Mouse (Mus musculus): Measurements from ENCODE around the gene Hipk2. TPM values are rescaled to one million over a fixed set of nuclear protein-coding genes. Genes with fewer than 3 reads are reported as not detected.

The Hipk2 gene
- polyA plus RNA-seq, 1 experiment from 2014 or later, result 13.9 TPM

- peaks cover 59% of the 10 kb centered on the region for H3K36me3 ChIP-seq
These were observed 143.3 kb downstream of the Hipk2 start for GRCm38 (mm10) chr6:38732681-38733080.

GRCm38 (mm10) chr6:38730169-38731146 is 145.5 kb downstream of the Hipk2 start:
- Histone ChIP-seq H3K36me3 (peaks cover 45% of the 10 kb centered on the region), H3K9ac (no peak overlapping the region), H3K4me2 (no peak overlapping the region), H3K27me3 (no peaks in the 10 kb centered on the region), H3K27ac (no peak overlapping the region), H3K4me3 (no peak overlapping the region), H3K9me3 (no peaks in the 10 kb centered on the region), H3K4me1 (no peaks in the 10 kb centered on the region)
- ATAC-seq (ENCODE audit: insufficient number of reproducible peaks, low FRiP score, low TSS enrichment, low read depth), result no peak
- WGBS, result 89% methylated on average over 15 of the region's 15 CpGs

More at GRCm38 (mm10) chr6:38732681-38733080, 143.3 kb downstream of the Hipk2 start:
- 80% methylated on average over 3 of the region's 3 CpGs for WGBS
- Histone ChIP-seq H3K27me3 (no peaks in the 10 kb centered on the region), H3K4me3 (no peak overlapping the region), H3K4me2 (no peak overlapping the region), H3K9ac (no peak overlapping the region), H3K27ac (no peak overlapping the region), H3K9me3 (no peaks in the 10 kb centered on the region), H3K4me1 (no peaks in the 10 kb centered on the region)
- ATAC-seq (ENCODE audit: insufficient number of reproducible peaks, low FRiP score, low TSS enrichment, low read depth), result no peak

GRCm38 (mm10) chr6:38725515-38725914 is 150.4 kb downstream of the Hipk2 start:
- no peak overlapping the region for H3K27ac ChIP-seq
- no peaks in the 10 kb centered on the region for H3K27me3 ChIP-seq
- WGBS, result 92% methylated on average over 3 of the region's 3 CpGs
- H3K4me1 ChIP-seq, result no peaks in the 10 kb centered on the region
- peaks cover 30% of the 10 kb centered on the region for H3K36me3 ChIP-seq
- ATAC-seq (ENCODE audit: insufficient number of reproducible peaks, low FRiP score, low TSS enrichment, low read depth), result no peak
- H3K9me3 ChIP-seq, result no peaks in the 10 kb centered on the region
- no peak overlapping the region for H3K9ac ChIP-seq
- H3K4me3 ChIP-seq, result no peak overlapping the region
- H3K4me2 ChIP-seq, result no peak overlapping the region

GRCm38 (mm10) chr6:38721361-38721760 is 154.6 kb downstream of the Hipk2 start:
- 46% methylated on average over 1 of the region's 1 CpGs for WGBS

GRCm38 (mm10) chr6:38719229-38719628 is 156.7 kb downstream of the Hipk2 start:
- no peak for ATAC-seq (ENCODE audit: insufficient number of reproducible peaks, low FRiP score, low TSS enrichment, low read depth)
- no peaks in the 10 kb centered on the region for H3K4me1 ChIP-seq
- no peak overlapping the region for H3K4me2 ChIP-seq
- H3K27me3 ChIP-seq, result no peaks in the 10 kb centered on the region
- WGBS, result 69% methylated on average over 6 of the region's 6 CpGs
- no peak overlapping the region for H3K4me3 ChIP-seq
- no peak overlapping the region for H3K27ac ChIP-seq
- H3K9me3 ChIP-seq, result no peaks in the 10 kb centered on the region
- no peak overlapping the region for H3K9ac ChIP-seq
- peaks cover 71% of the 10 kb centered on the region for H3K36me3 ChIP-seq

More at GRCm38 (mm10) chr6:38721361-38721760, 154.6 kb downstream of the Hipk2 start:
- no peak for ATAC-seq (ENCODE audit: insufficient number of reproducible peaks, low FRiP score, low TSS enrichment, low read depth)
- Histone ChIP-seq H3K36me3 (peaks cover 49% of the 10 kb centered on the region), H3K4me3 (no peak overlapping the region), H3K9me3 (no peaks in the 10 kb centered on the region), H3K27ac (no peak overlapping the region), H3K27me3 (no peaks in the 10 kb centered on the region), H3K9ac (no peak overlapping the region), H3K4me2 (no peak overlapping the region), H3K4me1 (no peaks in the 10 kb centered on the region)

GRCm38 (mm10) chr6:38718625-38719024 is 157.3 kb downstream of the Hipk2 start:
- WGBS, result 82% methylated on average over 7 of the region's 7 CpGs
- ATAC-seq (ENCODE audit: insufficient number of reproducible peaks, low FRiP score, low TSS enrichment, low read depth), result no peak

GRCm38 (mm10) chr6:38715881-38716280 is 160.1 kb downstream of the Hipk2 start:
- Histone ChIP-seq H3K4me2 (no peak overlapping the region), H3K27ac (no peak overlapping the region), H3K4me3 (no peak overlapping the region), H3K9ac (no peak overlapping the region), H3K27me3 (no peaks in the 10 kb centered on the region), H3K9me3 (no peaks in the 10 kb centered on the region), H3K36me3 (peaks cover 85% of the 10 kb centered on the region), H3K4me1 (no peaks in the 10 kb centered on the region)
- no peak for ATAC-seq (ENCODE audit: insufficient number of reproducible peaks, low FRiP score, low TSS enrichment, low read depth)
- WGBS, result 93% methylated on average over 16 of the region's 16 CpGs

More at GRCm38 (mm10) chr6:38718625-38719024, 157.3 kb downstream of the Hipk2 start:
- no peak overlapping the region for H3K27ac ChIP-seq
- no peak overlapping the region for H3K4me2 ChIP-seq
- no peak overlapping the region for H3K4me3 ChIP-seq
- no peaks in the 10 kb centered on the region for H3K4me1 ChIP-seq
- H3K9ac ChIP-seq, result no peak overlapping the region
- peaks cover 75% of the 10 kb centered on the region for H3K36me3 ChIP-seq
- H3K9me3 ChIP-seq, result no peaks in the 10 kb centered on the region
- no peaks in the 10 kb centered on the region for H3K27me3 ChIP-seq

GRCm38 (mm10) chr6:38713957-38714898 is 161.7 kb downstream of the Hipk2 start:
- WGBS, result 85% methylated on average over 19 of the region's 19 CpGs
- ATAC-seq (ENCODE audit: insufficient number of reproducible peaks, low FRiP score, low TSS enrichment, low read depth), result no peak
- peaks cover 85% of the 10 kb centered on the region for H3K36me3 ChIP-seq
- H3K9me3 ChIP-seq, result no peaks in the 10 kb centered on the region
- no peak overlapping the region for H3K27ac ChIP-seq
- no peak overlapping the region for H3K9ac ChIP-seq
- no peak overlapping the region for H3K4me2 ChIP-seq
- H3K4me1 ChIP-seq, result no peaks in the 10 kb centered on the region
- no peaks in the 10 kb centered on the region for H3K27me3 ChIP-seq
- H3K4me3 ChIP-seq, result no peak overlapping the region

GRCm38 (mm10) chr6:38710449-38710848 is 165.5 kb downstream of the Hipk2 start:
- no peaks in the 10 kb centered on the region for H3K27me3 ChIP-seq
- peaks cover 62% of the 10 kb centered on the region for H3K36me3 ChIP-seq
- H3K27ac ChIP-seq, result no peak overlapping the region
- H3K4me3 ChIP-seq, result no peak overlapping the region
- no peak overlapping the region for H3K4me2 ChIP-seq
- WGBS, result 76% methylated on average over 3 of the region's 3 CpGs
- H3K9me3 ChIP-seq, result no peaks in the 10 kb centered on the region
- no peak overlapping the region for H3K9ac ChIP-seq
- no peaks in the 10 kb centered on the region for H3K4me1 ChIP-seq
- no peak for ATAC-seq (ENCODE audit: insufficient number of reproducible peaks, low FRiP score, low TSS enrichment, low read depth)

- Histone ChIP-seq H3K9me3 (no peaks in the 10 kb centered on the region), H3K27ac (no peak overlapping the region), H3K4me3 (no peak overlapping the region), H3K4me2 (no peak overlapping the region), H3K27me3 (no peaks in the 10 kb centered on the region), H3K36me3 (peaks cover 48% of the 10 kb centered on the region), H3K9ac (no peak overlapping the region), H3K4me1 (peaks cover 15% of the 10 kb centered on the region)
- ATAC-seq (ENCODE audit: insufficient number of reproducible peaks, low FRiP score, low TSS enrichment, low read depth), result no peak
- WGBS, result 69% methylated on average over 7 of the region's 7 CpGs
These were observed 171.5 kb downstream of the Hipk2 start for GRCm38 (mm10) chr6:38704264-38704984.

- ATAC-seq (ENCODE audit: insufficient number of reproducible peaks, low FRiP score, low TSS enrichment, low read depth), result no peak
- H3K4me3 ChIP-seq, result no peak overlapping the region
- H3K4me2 ChIP-seq, result no peak overlapping the region
- WGBS, result 85% methylated on average over 6 of the region's 6 CpGs
- no peaks in the 10 kb centered on the region for H3K27me3 ChIP-seq
- H3K4me1 ChIP-seq, result peaks cover 15% of the 10 kb centered on the region
- no peak overlapping the region for H3K9ac ChIP-seq
- H3K36me3 ChIP-seq, result peaks cover 54% of the 10 kb centered on the region
- no peaks in the 10 kb centered on the region for H3K9me3 ChIP-seq
- H3K27ac ChIP-seq, result no peak overlapping the region; the same call in 1 of the 2 replicates
These were observed 172.4 kb downstream of the Hipk2 start for GRCm38 (mm10) chr6:38703526-38703925.

All from limb, embryonic 15.5 days (tissue).